Mouse (Mus musculus) hindbrain, embryonic 15.5 days (tissue): Measurements from ENCODE around the gene Trpm4. TPM values are rescaled to one million over a fixed set of nuclear protein-coding genes. Genes with fewer than 3 reads are reported as not detected.
"Not testable (repeated sequence)": the region's sequence is repeated elsewhere in the genome, so short reads cannot be mapped to it uniquely, and the experiment has no call there.

Source experiments
- ATAC-seq: fragments of 200-750 bp; cut with Nextera tagmentation; 2 replicates; pipeline ENCODE4 v1.8.0; 2017; ENCODE audit warnings: low read depth, moderate number of reproducible peaks, moderate TSS enrichment; ENCODE audit not compliant: low FRiP score
- H3K27ac ChIP-seq: fragments of 300-500 bp; sonication (generic); replicated peaks from 2 replicates; pipeline ENCODE4 v1.5.1; 2015; ENCODE audit warnings: mild to moderate bottlenecking, inconsistent platforms
- H3K27me3 ChIP-seq: fragments of 300-500 bp; sonication (generic); 2 replicates; pipeline ENCODE4 v1.6.1; 2015; ENCODE audit warnings: control low read depth, inconsistent platforms
- H3K36me3 ChIP-seq: fragments of 300-500 bp; sonication (generic); 2 replicates; pipeline ENCODE4 v1.6.1; 2015; ENCODE audit warnings: control low read depth, inconsistent platforms
- H3K4me1 ChIP-seq: fragments of 300-500 bp; sonication (generic); replicated peaks from 2 replicates; pipeline ENCODE4 v1.6.1; 2015; ENCODE audit warnings: control low read depth, inconsistent platforms
- H3K4me2 ChIP-seq: fragments of 300-500 bp; sonication (generic); 2 replicates; pipeline ENCODE4 v1.6.1; 2015; ENCODE audit warnings: moderate library complexity, mild to moderate bottlenecking, inconsistent platforms
- H3K4me3 ChIP-seq: fragments of 300-500 bp; sonication (generic); 2 replicates; pipeline ENCODE4 v1.5.1; 2015; ENCODE audit warnings: mild to moderate bottlenecking, inconsistent platforms
- H3K9ac ChIP-seq: fragments of 300-500 bp; sonication (generic); 2 replicates; pipeline ENCODE4 v1.6.1; 2015; ENCODE audit warnings: inconsistent platforms
- H3K9me3 ChIP-seq: fragments of 300-500 bp; sonication (generic); 2 replicates; pipeline ENCODE4 v1.6.1; 2016; ENCODE audit warnings: control low read depth, inconsistent platforms
- WGBS: fragments of 180-500 bp; shearing (Covaris S2); methylation state at CpG from one replicate; pipeline ENCODE4 v1.1.7; 2015; 5-methylcytosine and 5-hydroxymethylcytosine counted together
- polyA plus RNA-seq: library from polyadenylated mRNA; unstranded; fragments of >200 nt; fragmentation: Nextera tagmentation; extraction: Ambion mirVana; gene quantifications from 2 replicates; pipeline ENCODE4 v1.2.1, GENCODE M21; 2015

The Trpm4 gene
- polyA plus RNA-seq, 1 experiment from 2014 or later: 11.3 TPM

DNA sequence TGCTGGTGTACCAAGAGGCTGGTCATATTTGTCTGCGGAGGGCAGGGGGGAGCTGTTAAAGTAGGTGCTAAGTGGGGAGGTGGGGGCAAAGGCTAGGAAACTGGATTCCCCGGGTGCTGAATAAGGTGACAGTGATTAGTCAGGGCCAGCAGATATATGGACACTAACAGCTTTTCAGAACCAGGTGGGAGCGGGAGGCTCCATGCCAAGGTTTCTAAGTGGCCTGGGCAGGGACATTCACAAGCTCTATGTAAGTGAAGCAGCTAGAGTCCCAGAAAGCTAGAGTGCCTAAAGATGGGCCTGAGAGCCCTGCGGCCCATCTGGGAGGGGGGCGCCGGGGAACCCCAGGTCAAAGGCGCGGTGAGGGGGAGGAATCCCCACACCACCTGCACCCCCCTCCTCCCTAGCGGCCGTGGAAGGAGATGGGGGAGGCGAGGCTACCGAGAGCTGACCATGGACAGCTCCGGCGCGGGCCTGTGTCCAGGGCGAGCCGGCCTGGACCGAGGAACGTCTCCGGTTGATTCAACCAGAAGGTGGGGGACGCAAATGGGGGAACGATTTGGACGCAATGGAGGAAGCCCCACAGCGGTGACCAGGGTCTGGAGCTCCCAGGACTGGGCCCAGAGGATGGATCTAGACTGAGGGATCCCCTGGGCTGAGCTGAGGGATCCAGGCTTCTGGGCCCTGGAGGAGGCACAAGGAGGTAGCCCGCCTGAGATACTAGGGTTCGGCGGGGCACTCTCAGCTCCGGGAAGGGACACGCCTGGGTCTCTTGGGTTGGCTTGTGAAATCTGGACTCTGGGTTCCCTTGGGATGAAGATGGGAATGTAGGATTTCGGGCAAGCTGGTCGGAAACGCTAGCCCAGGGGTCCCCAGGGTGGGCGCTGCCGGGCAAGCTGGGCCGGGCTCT, 32.4 kb upstream of the Trpm4 start:
- Histone ChIP-seq H3K4me1 (peaks cover 71% of the 10 kb centered on the region), H3K9ac (peak overlapping the region; percentile 92), H3K27me3 (peaks cover 12% of the 10 kb centered on the region), H3K4me3 (peak overlapping the region; percentile 84), H3K27ac (peak overlapping the region; percentile 83), H3K4me2 (peak overlapping the region; percentile 69), H3K36me3 (no peaks in the 10 kb centered on the region), H3K9me3 (no peaks in the 10 kb centered on the region)
- 4% methylated on average over 31 of the region's 35 CpGs for WGBS
- no peak for ATAC-seq

GRCm38 (mm10) chr7:45363983-45364382, 30.4 kb upstream of the Trpm4 start:
- no peak overlapping the region for H3K9ac ChIP-seq
- H3K27ac ChIP-seq: no peak overlapping the region
- WGBS: 92% methylated on average over 2 of the region's 2 CpGs
- peaks cover 4% of the 10 kb centered on the region; the same call in 1 of the 2 replicates for H3K36me3 ChIP-seq
- H3K27me3 ChIP-seq: peaks cover 7% of the 10 kb centered on the region
- H3K9me3 ChIP-seq: no peaks in the 10 kb centered on the region
- H3K4me3 ChIP-seq: no peak overlapping the region
- no peak for ATAC-seq
- H3K4me1 ChIP-seq: peaks cover 51% of the 10 kb centered on the region
- no peak overlapping the region for H3K4me2 ChIP-seq

GRCm38 (mm10) chr7:45362801-45363200, 29.2 kb upstream of the Trpm4 start:
- peaks cover 11% of the 10 kb centered on the region for H3K36me3 ChIP-seq
- ATAC-seq: no peak
- H3K9me3 ChIP-seq: no peaks in the 10 kb centered on the region
- H3K4me3 ChIP-seq: 0 out of 2 replicates have a peak overlapping the region, but pooled peaks have one; percentile 3
- WGBS: 7% methylated on average over 13 of the region's 13 CpGs
- peaks cover 3% of the 10 kb centered on the region; the same call in 1 of the 2 replicates for H3K27me3 ChIP-seq
- peaks cover 39% of the 10 kb centered on the region for H3K4me1 ChIP-seq
- no peak overlapping the region for H3K9ac ChIP-seq
- H3K27ac ChIP-seq: no peak overlapping the region
- H3K4me2 ChIP-seq: peak overlapping the region; percentile 1; the same call in 1 of the 2 replicates

GRCm38 (mm10) chr7:45361243-45361804, 27.7 kb upstream of the Trpm4 start:
- WGBS: under 1% methylated on average over 43 of the region's 43 CpGs
- H3K4me2 ChIP-seq: peak overlapping the region; percentile 78
- peak; percentile 91 for ATAC-seq

GRCm38 (mm10) chr7:45360404-45361125, 27.0 kb upstream of the Trpm4 start:
- H3K4me3 ChIP-seq: peak overlapping the region; percentile 45
- peak; percentile 6 for ATAC-seq

More at GRCm38 (mm10) chr7:45361243-45361804, 27.7 kb upstream of the Trpm4 start:
- Histone ChIP-seq H3K27me3 (peaks cover 3% of the 10 kb centered on the region; the same call in 1 of the 2 replicates), H3K36me3 (peaks cover 25% of the 10 kb centered on the region), H3K9ac (peak overlapping the region; percentile 50), H3K9me3 (no peaks in the 10 kb centered on the region), H3K4me3 (peak overlapping the region; percentile 45), H3K27ac (peak overlapping the region; percentile 76), H3K4me1 (peaks cover 37% of the 10 kb centered on the region)

GRCm38 (mm10) chr7:45359081-45359480, 25.5 kb upstream of the Trpm4 start:
- H3K4me2 ChIP-seq, H3K27ac ChIP-seq, H3K9me3 ChIP-seq, H3K9ac ChIP-seq, ATAC-seq, H3K27me3 ChIP-seq, H3K4me3 ChIP-seq: not testable (repeated sequence)
- 66% methylated on average over 11 of the region's 11 CpGs for WGBS
- Histone ChIP-seq H3K36me3 (peaks cover 39% of the 10 kb centered on the region), H3K4me1 (peaks cover 21% of the 10 kb centered on the region)

More at GRCm38 (mm10) chr7:45360404-45361125, 27.0 kb upstream of the Trpm4 start:
- Histone ChIP-seq H3K4me2 (peak overlapping the region; percentile 78), H3K4me1 (peaks cover 33% of the 10 kb centered on the region), H3K27me3 (peaks cover 3% of the 10 kb centered on the region; the same call in 1 of the 2 replicates), H3K9me3 (no peaks in the 10 kb centered on the region), H3K36me3 (peaks cover 31% of the 10 kb centered on the region), H3K27ac (0 out of 2 replicates have a peak overlapping the region, but pooled peaks have one; percentile 76), H3K9ac (no peak overlapping the region)
- 53% methylated on average over 18 of the region's 18 CpGs for WGBS

GRCm38 (mm10) chr7:45356087-45356486, 22.5 kb upstream of the Trpm4 start:
- no peak for ATAC-seq
- 63% methylated on average over 13 of the region's 13 CpGs for WGBS
- Histone ChIP-seq H3K27me3 (no peaks in the 10 kb centered on the region), H3K27ac (no peak overlapping the region), H3K4me2 (no peak overlapping the region), H3K9me3 (no peaks in the 10 kb centered on the region), H3K4me1 (peaks cover under 1% of the 10 kb centered on the region), H3K36me3 (peaks cover 57% of the 10 kb centered on the region), H3K4me3 (no peak overlapping the region), H3K9ac (no peak overlapping the region)

DNA sequence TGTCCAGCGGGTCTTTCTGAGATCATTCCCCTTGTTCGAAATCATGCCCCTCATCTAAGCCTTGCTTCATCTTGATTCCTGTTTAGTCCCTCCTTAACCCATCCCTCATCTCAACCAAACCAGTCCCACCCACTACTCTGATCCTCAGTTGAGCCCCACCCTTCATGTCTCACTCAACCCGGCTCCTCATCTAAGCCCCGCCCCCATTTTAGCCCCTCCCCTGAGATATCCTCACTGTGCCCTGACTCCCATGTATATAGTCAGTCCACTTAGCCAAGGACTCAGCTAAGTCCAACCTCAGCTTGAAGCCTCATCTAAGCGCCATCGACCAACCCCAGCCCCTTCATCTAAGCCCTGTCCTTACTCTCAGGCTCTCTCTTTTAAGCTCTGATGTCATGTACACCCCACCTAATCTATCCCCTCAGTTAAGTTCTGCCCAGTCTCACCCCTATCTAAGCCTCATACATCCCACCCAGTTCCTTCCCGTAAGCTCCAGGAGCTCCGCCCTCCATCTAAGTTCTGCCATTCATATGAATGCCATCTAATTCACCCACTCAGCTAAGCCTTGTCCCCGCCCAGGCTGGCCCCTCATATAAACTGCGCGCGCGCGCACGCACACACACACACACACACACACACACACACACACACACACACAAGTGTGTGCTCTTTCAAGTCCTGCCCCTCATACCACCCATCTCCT, 21.9 kb upstream of the Trpm4 start:
- Histone ChIP-seq H3K9me3 (no peaks in the 10 kb centered on the region), H3K4me2 (no peak overlapping the region), H3K4me3 (no peak overlapping the region), H3K27me3 (no peaks in the 10 kb centered on the region), H3K36me3 (peaks cover 61% of the 10 kb centered on the region), H3K27ac (no peak overlapping the region), H3K4me1 (no peaks in the 10 kb centered on the region), H3K9ac (no peak overlapping the region)
- 75% methylated on average over 15 of the region's 15 CpGs for WGBS
- no peak for ATAC-seq

DNA sequence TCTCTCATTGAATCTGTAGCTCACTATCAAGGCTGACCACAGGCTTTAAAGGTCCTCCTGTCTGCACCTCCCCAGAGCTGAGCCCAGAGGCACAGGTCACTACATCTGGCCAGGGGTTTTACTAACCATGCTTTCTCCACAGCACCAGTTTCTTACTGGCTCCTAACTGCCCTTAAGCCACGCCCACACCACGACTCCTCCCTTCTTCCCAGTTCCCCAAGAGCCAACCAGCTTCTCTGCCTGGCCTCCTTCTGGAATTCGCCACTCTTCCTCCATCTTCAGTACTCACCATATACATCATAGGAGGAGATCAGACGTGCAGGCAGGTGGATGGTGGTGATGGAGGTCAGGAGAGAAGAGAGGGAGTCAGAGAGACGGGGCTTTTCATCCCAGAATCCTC, 19.5 kb upstream of the Trpm4 start:
- no peaks in the 10 kb centered on the region for H3K27me3 ChIP-seq
- no peaks in the 10 kb centered on the region for H3K9me3 ChIP-seq
- 32% methylated on average over 5 of the region's 5 CpGs for WGBS
- H3K4me1 ChIP-seq: no peaks in the 10 kb centered on the region
- H3K36me3 ChIP-seq: peaks cover 69% of the 10 kb centered on the region
- no peak overlapping the region for H3K27ac ChIP-seq
- no peak for ATAC-seq
- H3K4me3 ChIP-seq: no peak overlapping the region
- H3K9ac ChIP-seq: no peak overlapping the region
- H3K4me2 ChIP-seq: no peak overlapping the region

DNA sequence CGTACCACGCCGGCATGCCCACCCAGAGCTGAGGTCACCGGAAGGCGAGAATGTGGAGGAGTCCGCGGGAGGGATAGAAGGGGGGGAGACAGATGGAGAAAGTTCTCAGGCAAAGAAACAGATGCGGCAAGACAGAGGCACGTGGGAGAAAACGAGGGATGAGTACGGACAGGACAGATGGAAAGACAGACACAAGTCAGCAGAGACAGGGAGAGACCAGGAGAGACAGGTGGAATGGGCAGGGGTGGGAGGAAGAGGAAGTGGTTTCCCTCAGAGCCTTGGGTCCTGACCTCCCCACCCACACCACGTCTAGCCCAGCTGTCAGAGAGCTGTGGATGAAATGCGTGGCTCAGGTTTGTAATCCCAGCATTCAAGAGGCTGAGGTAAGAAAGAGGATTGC, 13.3 kb upstream of the Trpm4 start:
- 81% methylated on average over 13 of the region's 13 CpGs for WGBS

GRCm38 (mm10) chr7:45343543-45343942, 10.0 kb upstream of the Trpm4 start:
- ATAC-seq: no peak
- no peaks in the 10 kb centered on the region for H3K9me3 ChIP-seq
- H3K9ac ChIP-seq: no peak overlapping the region
- no peak overlapping the region for H3K4me2 ChIP-seq
- H3K4me1 ChIP-seq: peaks cover 20% of the 10 kb centered on the region
- H3K27ac ChIP-seq: no peak overlapping the region
- no peaks in the 10 kb centered on the region for H3K27me3 ChIP-seq
- peaks cover 39% of the 10 kb centered on the region for H3K36me3 ChIP-seq
- no peak overlapping the region for H3K4me3 ChIP-seq
- 33% methylated on average over 13 of the region's 13 CpGs for WGBS

More for the DNA sequence above, 13.3 kb upstream of the Trpm4 start:
- H3K4me1 ChIP-seq: no peaks in the 10 kb centered on the region
- H3K4me2 ChIP-seq: no peak overlapping the region
- H3K9me3 ChIP-seq: no peaks in the 10 kb centered on the region
- no peak overlapping the region for H3K4me3 ChIP-seq
- H3K36me3 ChIP-seq: peaks cover 60% of the 10 kb centered on the region
- H3K27me3 ChIP-seq: no peaks in the 10 kb centered on the region
- no peak for ATAC-seq
- H3K27ac ChIP-seq: no peak overlapping the region
- no peak overlapping the region for H3K9ac ChIP-seq
